22 mouse cellular contexts compared by ENCODE assay signal in the genomic region with DNA sequence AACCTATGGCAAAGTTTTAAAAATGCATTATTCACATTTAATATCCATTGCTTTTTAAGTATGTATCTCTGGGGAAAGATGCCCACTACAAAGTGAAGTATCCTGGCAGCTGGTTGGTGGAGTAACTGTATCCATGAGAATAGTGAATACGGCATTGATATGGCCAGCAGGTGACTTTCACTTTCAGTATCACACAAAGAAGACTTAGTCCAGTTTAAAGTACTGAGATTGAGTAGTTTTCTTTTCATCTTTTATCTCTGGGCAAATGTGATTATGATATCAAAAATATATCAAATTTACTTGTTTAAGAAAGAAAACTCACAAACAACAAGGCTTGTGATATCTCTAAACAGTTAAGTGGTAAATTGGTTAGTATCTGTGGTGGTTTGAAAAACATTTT. TPM values are rescaled to one million over a fixed set of nuclear protein-coding genes. Genes with fewer than 3 reads are reported as not detected.
DNase-seq lines count a peak whose midpoint lies in the region; ATAC-seq and TF ChIP-seq lines count a peak whose summit lies in the region.
"Had no signal": no experiment of that assay in that cellular context is flagged by ENCODE, and none has a peak within 500 bp of the region (broad histone marks: within the 10 kb centered on the region; RNA-seq: fewer than 3 reads in every experiment).

No protein-coding gene starts in this region.

- H3K27ac ChIP-seq in kidney, adult 2 months (ENCODE audit: insufficient read depth, low read depth, low read length), result no peak overlapping the region
- no peak overlapping the region for H3K27ac ChIP-seq in macrophage
- H3K27ac ChIP-seq in layer of hippocampus, adult 2 months, result no peak overlapping the region
- H3K27ac ChIP-seq: embryonic facial prominence, embryonic 15.5 days; forebrain, embryonic 10.5 days; heart, embryonic 13.5 days; limb, embryonic 15.5 days; midbrain, embryonic 10.5 days; neural tube, embryonic 13.5 days had no signal

- no peaks in the 10 kb centered on the region for H3K36me3 ChIP-seq in kidney, adult 2 months (ENCODE audit: control insufficient read depth, insufficient read depth, low read length)
- no peaks in the 10 kb centered on the region for H3K36me3 ChIP-seq in G1E (replicated peaks)
- no peaks in the 10 kb centered on the region for H3K36me3 ChIP-seq in macrophage (ENCODE audit: inconsistent target)
- H3K36me3 ChIP-seq: embryonic facial prominence, embryonic 15.5 days; forebrain, embryonic 10.5 days; heart, embryonic 13.5 days; limb, embryonic 15.5 days; midbrain, embryonic 10.5 days; neural tube, embryonic 13.5 days had no signal

- no peaks in the 10 kb centered on the region for H3K27me3 ChIP-seq in kidney, adult 2 months (replicated peaks; ENCODE audit: control insufficient read depth, insufficient read depth, low read length)
- H3K27me3 ChIP-seq in G1E (ENCODE audit: insufficient read depth, low read length), result no peaks in the 10 kb centered on the region
- H3K27me3 ChIP-seq: embryonic facial prominence, embryonic 15.5 days; heart, embryonic 13.5 days; limb, embryonic 15.5 days; neural tube, embryonic 13.5 days; Patski had no signal

- H3K79me2 ChIP-seq in macrophage (ENCODE audit: inconsistent target), result peaks cover 73% of the 10 kb centered on the region

- no peak for TF ChIP-seq POLR2A in kidney, adult 2 months (IDR thresholded peaks at IDR 0.05; ENCODE audit: low read depth, low read length)

- no peak for ATAC-seq in G1E (ENCODE audit: extremely low read depth, insufficient number of reproducible peaks, low FRiP score, poor library complexity, severe bottlenecking)
- ATAC-seq: hindbrain, embryonic 16.5 days; Patski had no signal

- no peak for TF ChIP-seq CTCF in kidney, adult 2 months (conservative IDR thresholded peaks at IDR 0.05; ENCODE audit: insufficient read depth, insufficient read length, low read depth, low read length)
- TF ChIP-seq CTCF in G1E (IDR thresholded peaks at IDR 0.05; ENCODE audit: low read depth, low read length), result no peak
- no peak for TF ChIP-seq CTCF in layer of hippocampus, adult 2 months (conservative IDR thresholded peaks at IDR 0.05)

- 74% methylated on average over 1 of the region's 1 CpGs for WGBS in kidney, adult 2 months
- WGBS in macrophage (ENCODE audit: missing documents), result 18% methylated on average over 1 of the region's 1 CpGs

- no peaks in the 10 kb centered on the region for H3K9me3 ChIP-seq in G1E (replicated peaks)
- H3K9me3 ChIP-seq: embryonic facial prominence, embryonic 15.5 days; forebrain, embryonic 10.5 days; heart, embryonic 13.5 days; limb, embryonic 15.5 days; midbrain, embryonic 10.5 days; neural tube, embryonic 13.5 days had no signal

- H3K4me1 ChIP-seq in kidney, adult 2 months (ENCODE audit: control insufficient read depth, insufficient read depth, low read length), result peaks cover 2% of the 10 kb centered on the region; the same call in 1 of the 2 replicates
- peaks cover 28% of the 10 kb centered on the region for H3K4me1 ChIP-seq in G1E (ENCODE audit: insufficient read depth, low read depth, low read length)

- peak; percentile 22 for DNase-seq in kidney, adult 2 months
- no peak for DNase-seq in kidney, adult 18-20 months
- DNase-seq in 416B (ENCODE audit: low read depth) (peak; percentile 68), G1E (ENCODE audit: low spot score) (no peak)
- no peak for DNase-seq in embryo, embryonic 10.5 days (ENCODE audit: low spot score)
- DNase-seq in layer of hippocampus, adult 2 months (ENCODE audit: low spot score in 2 of 2), result no peak
- DNase-seq: adrenal gland, postnatal 36 days; cerebellum, adult 9-11 months; gastrocnemius, postnatal 36 days; heart, postnatal 4 days; kidney, postnatal 4 days; lung, embryonic 14.5 days; thymus, postnatal 4 days had no signal

- H3K4me3 ChIP-seq in kidney, adult 2 months (ENCODE audit: insufficient read depth, low read depth, low read length), result no peak overlapping the region
- peak overlapping the region; percentile 47; the same call in 1 of the 2 replicates for H3K4me3 ChIP-seq in G1E (ENCODE audit: low read depth, low read length)
- peak overlapping the region; percentile 5; the same call in 1 of the 2 replicates for H3K4me3 ChIP-seq in macrophage (ENCODE audit: inconsistent target)
- no peak overlapping the region for H3K4me3 ChIP-seq in layer of hippocampus, adult 2 months
- H3K4me3 ChIP-seq: embryonic facial prominence, embryonic 15.5 days; forebrain, embryonic 10.5 days; heart, embryonic 13.5 days; limb, embryonic 15.5 days; midbrain, embryonic 10.5 days; neural tube, embryonic 13.5 days had no signal

RNA-seq across cellular contexts. Expression of a gene that starts 4.4 kb away (rescaled TPM):
- polyA plus RNA-seq in kidney, adult 2 months (2012; rRNA removed), result 4.1 and 5.0 TPM in 2 replicates
- total RNA-seq in G1E (2014; fragmentation: Nextera tagmentation) (33.8 and 34.4 TPM in 2 replicates), G1E (2017) (25.3 and 26.2 TPM in 2 replicates)
- polyA plus RNA-seq in G1E (2012) (22.1 and 23.3 TPM in 2 replicates), macrophage (2018) (14.3 to 18.0 TPM (median 15.4 TPM) in 3 replicates)
- 10 to 100 TPM in 13 of 26 experiments, 1 to 10 TPM in 13; 4.2 to 46.4 (median 9.7) TPM for total RNA-seq in macrophage (2018; cell fraction: chromatin; rRNA removed)
- total RNA-seq in macrophage (2018; cell fraction: cytosol; rRNA removed), result 10 to 100 TPM in 25 of 26 experiments, 1 to 10 TPM in 1; 9.8 to 60.3 (median 21.2) TPM
- 10 to 100 TPM in 14 of 26 experiments, 1 to 10 TPM in 12; 5.6 to 41.3 (median 11.3) TPM for total RNA-seq in macrophage (2018; cell fraction: nucleus; rRNA removed)
- total RNA-seq in layer of hippocampus, adult 2 months (2021), result 10 to 100 TPM; 78.7 to 85.7 TPM

RNA-seq across cellular contexts. Expression of a gene that starts 14.8 kb away (rescaled TPM):
- polyA plus RNA-seq in kidney, adult 2 months (2012; rRNA removed), result 19.2 and 19.5 TPM in 2 replicates
- total RNA-seq in G1E (2014; fragmentation: Nextera tagmentation) (10.8 and 12.0 TPM in 2 replicates), G1E (2017) (21.0 and 23.0 TPM in 2 replicates)
- polyA plus RNA-seq in G1E (2012) (13.8 and 20.6 TPM in 2 replicates), macrophage (2018) (4.9 to 6.6 TPM (median 6.6 TPM) in 3 replicates)
- total RNA-seq in macrophage (2018; cell fraction: chromatin; rRNA removed), result 10 to 100 TPM in 10 of 26 experiments, 1 to 10 TPM in 16; 2.0 to 30.5 (median 6.0) TPM
- 1 to 10 TPM; 2.0 to 8.1 (median 5.1) TPM for total RNA-seq in macrophage (2018; cell fraction: cytosol; rRNA removed)
- 10 to 100 TPM in 12 of 26 experiments, 1 to 10 TPM in 14; 1.7 to 26.1 (median 8.1) TPM for total RNA-seq in macrophage (2018; cell fraction: nucleus; rRNA removed)
- total RNA-seq in layer of hippocampus, adult 2 months (2021), result 1 to 10 TPM; 8.3 to 9.5 TPM

Comparison
In these comparisons a context has a peak if more than half of its experiments do, and no peak if none do; other contexts are left out.
1. DNase-seq: peak in kidney, adult 2 months (single experiment) and 416B (single experiment); none in kidney, adult 18-20 months (single experiment), G1E (single experiment), embryo, embryonic 10.5 days (single experiment) and layer of hippocampus, adult 2 months (0 of 2).
2. H3K4me3 ChIP-seq: peak in G1E (single experiment) and macrophage (single experiment); none in kidney, adult 2 months (single experiment) and layer of hippocampus, adult 2 months (single experiment).